ENCODE assay signal across 22 mouse cellular contexts in the genomic region with DNA sequence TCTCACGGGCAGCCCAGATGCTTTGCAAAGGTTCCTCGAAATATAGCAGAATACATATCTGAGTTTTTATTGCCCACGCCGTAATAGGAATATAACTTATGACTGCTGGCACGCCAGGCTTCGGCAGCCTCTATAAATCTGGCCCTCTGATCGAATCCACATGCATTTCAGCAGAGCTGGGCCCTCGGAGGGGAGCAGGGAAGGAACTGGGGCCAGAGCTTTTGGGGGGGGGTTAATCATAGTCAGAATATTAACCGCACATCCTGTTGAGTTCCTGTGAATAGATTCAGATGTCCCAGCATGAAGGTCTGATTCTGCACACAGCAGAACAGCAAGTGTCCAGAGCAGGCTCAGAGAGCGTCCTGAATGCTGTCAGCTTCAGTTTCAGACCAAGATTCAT. TPM values are rescaled to one million over a fixed set of nuclear protein-coding genes. Genes with fewer than 3 reads are reported as not detected.
DNase-seq lines count a peak whose midpoint lies in the region; ATAC-seq and TF ChIP-seq lines count a peak whose summit lies in the region.
"Had no signal": no experiment of that assay in that cellular context is flagged by ENCODE, and none has a peak within 500 bp of the region (broad histone marks: within the 10 kb centered on the region; RNA-seq: fewer than 3 reads in every experiment).

No protein-coding gene starts in this region.

- no peaks in the 10 kb centered on the region for H3K9me3 ChIP-seq in hindbrain, embryonic 12.5 days (replicated peaks)
- H3K9me3 ChIP-seq in hindbrain, postnatal 0 days (ENCODE audit: low read length): no peaks in the 10 kb centered on the region
- H3K9me3 ChIP-seq in embryonic facial prominence, embryonic 12.5 days: no peaks in the 10 kb centered on the region
- no peaks in the 10 kb centered on the region for H3K9me3 ChIP-seq in limb, embryonic 10.5 days (replicated peaks)
- H3K9me3 ChIP-seq in midbrain, embryonic 14.5 days (ENCODE audit: control insufficient read depth, low read length): no peaks in the 10 kb centered on the region
- H3K9me3 ChIP-seq: liver, embryonic 13.5 days; lung, embryonic 15.5 days had no signal

- H3K4me2 ChIP-seq in hindbrain, embryonic 12.5 days (replicated peaks): no peak overlapping the region
- no peak overlapping the region for H3K4me2 ChIP-seq in hindbrain, postnatal 0 days (ENCODE audit: low read depth, low read length)
- H3K4me2 ChIP-seq in embryonic facial prominence, embryonic 12.5 days (replicated peaks): no peak overlapping the region
- H3K4me2 ChIP-seq in midbrain, embryonic 14.5 days (ENCODE audit: low read length): no peak overlapping the region
- H3K4me2 ChIP-seq: heart, embryonic 12.5 days; liver, embryonic 13.5 days had no signal

- WGBS in hindbrain, embryonic 12.5 days: 72% methylated on average over 10 of the region's 10 CpGs
- WGBS in hindbrain, postnatal 0 days: 67% methylated on average over 10 of the region's 10 CpGs
- 53% methylated on average over 10 of the region's 10 CpGs for WGBS in embryonic facial prominence, embryonic 12.5 days
- 59% methylated on average over 10 of the region's 10 CpGs for WGBS in limb, embryonic 10.5 days
- WGBS in midbrain, embryonic 14.5 days: 79% methylated on average over 10 of the region's 10 CpGs

- TF ChIP-seq CTCF in hindbrain, postnatal 0 days (IDR thresholded peaks at IDR 0.05; ENCODE audit: low read depth): no peak

- 0 out of 2 replicates have a peak overlapping the region, but pooled peaks have one; percentile 8 for H3K27ac ChIP-seq in hindbrain, embryonic 12.5 days
- no peak overlapping the region for H3K27ac ChIP-seq in hindbrain, postnatal 0 days
- peak overlapping the region; percentile 31; the same call in 1 of the 2 replicates for H3K27ac ChIP-seq in embryonic facial prominence, embryonic 12.5 days
- peak overlapping the region; percentile 79; the same call in 1 of the 2 replicates for H3K27ac ChIP-seq in limb, embryonic 10.5 days
- peak overlapping the region; percentile 22; the same call in 1 of the 2 replicates for H3K27ac ChIP-seq in midbrain, embryonic 14.5 days (replicated peaks; ENCODE audit: low read depth, low read length)
- H3K27ac ChIP-seq: layer of hippocampus, adult 2 months; liver, embryonic 13.5 days; lung, embryonic 15.5 days had no signal

- ATAC-seq in hindbrain, embryonic 12.5 days (ENCODE audit: low FRiP score): no peak
- ATAC-seq in hindbrain, postnatal 0 days: no peak
- ATAC-seq in embryonic facial prominence, embryonic 12.5 days (ENCODE audit: insufficient number of reproducible peaks, insufficient read depth, low FRiP score, low TSS enrichment): no peak
- ATAC-seq in midbrain, embryonic 14.5 days (ENCODE audit: low FRiP score, low TSS enrichment): no peak

- H3K4me1 ChIP-seq in hindbrain, embryonic 12.5 days: peaks cover 15% of the 10 kb centered on the region
- H3K4me1 ChIP-seq in hindbrain, postnatal 0 days (ENCODE audit: insufficient read depth, low read length): no peaks in the 10 kb centered on the region; the same call in 1 of the 2 replicates
- H3K4me1 ChIP-seq in embryonic facial prominence, embryonic 12.5 days: peaks cover 19% of the 10 kb centered on the region
- peaks cover 32% of the 10 kb centered on the region for H3K4me1 ChIP-seq in limb, embryonic 10.5 days
- H3K4me1 ChIP-seq in midbrain, embryonic 14.5 days (ENCODE audit: control insufficient read depth, insufficient read depth, low read length): peaks cover 11% of the 10 kb centered on the region
- H3K4me1 ChIP-seq: heart, embryonic 12.5 days; liver, embryonic 13.5 days; lung, embryonic 15.5 days had no signal

- H3K9ac ChIP-seq in hindbrain, embryonic 12.5 days: no peak overlapping the region
- no peak overlapping the region for H3K9ac ChIP-seq in hindbrain, postnatal 0 days (replicated peaks; ENCODE audit: low read length)
- H3K9ac ChIP-seq in embryonic facial prominence, embryonic 12.5 days: no peak overlapping the region
- H3K9ac ChIP-seq in midbrain, embryonic 14.5 days (replicated peaks; ENCODE audit: low read length): no peak overlapping the region
- H3K9ac ChIP-seq: heart, embryonic 12.5 days; liver, embryonic 13.5 days; lung, embryonic 15.5 days had no signal

- H3K27me3 ChIP-seq in hindbrain, embryonic 12.5 days: no peaks in the 10 kb centered on the region
- no peaks in the 10 kb centered on the region for H3K27me3 ChIP-seq in hindbrain, postnatal 0 days (ENCODE audit: insufficient read depth, low read length)
- no peaks in the 10 kb centered on the region; the same call in 1 of the 2 replicates for H3K27me3 ChIP-seq in embryonic facial prominence, embryonic 12.5 days
- H3K27me3 ChIP-seq in limb, embryonic 10.5 days (ENCODE audit: low read depth, poor library complexity, severe bottlenecking): no peaks in the 10 kb centered on the region
- H3K27me3 ChIP-seq in midbrain, embryonic 14.5 days (ENCODE audit: control insufficient read depth, insufficient read depth, low read length): no peaks in the 10 kb centered on the region

- DNase-seq in hindbrain, postnatal 0 days (ENCODE audit: low spot score): no peak
- peak; percentile 44 for DNase-seq in limb, embryonic 10.5 days (ENCODE audit: low spot score)
- no peak for DNase-seq in midbrain, embryonic 14.5 days
- no peak for DNase-seq in urinary bladder, adult 2 months (ENCODE audit: low spot score)
- DNase-seq in right cerebral cortex, postnatal 36 days (ENCODE audit: low spot score in 2 of 2): no peak
- DNase-seq in urinary bladder, adult 18-20 months (ENCODE audit: low spot score in 2 of 2): no peak
- DNase-seq: heart, adult 11 months; liver, embryonic 13.5 days had no signal

- H3K4me3 ChIP-seq in hindbrain, embryonic 12.5 days: no peak overlapping the region
- H3K4me3 ChIP-seq in hindbrain, postnatal 0 days (ENCODE audit: low read length): no peak overlapping the region
- no peak overlapping the region for H3K4me3 ChIP-seq in embryonic facial prominence, embryonic 12.5 days
- no peak overlapping the region for H3K4me3 ChIP-seq in limb, embryonic 10.5 days
- H3K4me3 ChIP-seq in midbrain, embryonic 14.5 days (replicated peaks; ENCODE audit: low read depth, low read length): no peak overlapping the region
- H3K4me3 ChIP-seq: heart, embryonic 12.5 days; layer of hippocampus, adult 2 months; liver, embryonic 13.5 days; lung, embryonic 15.5 days had no signal

- H3K36me3 ChIP-seq in hindbrain, embryonic 12.5 days: no peaks in the 10 kb centered on the region
- no peaks in the 10 kb centered on the region for H3K36me3 ChIP-seq in hindbrain, postnatal 0 days (ENCODE audit: insufficient read depth, low read length)
- H3K36me3 ChIP-seq in embryonic facial prominence, embryonic 12.5 days: no peaks in the 10 kb centered on the region
- no peaks in the 10 kb centered on the region for H3K36me3 ChIP-seq in limb, embryonic 10.5 days
- H3K36me3 ChIP-seq in midbrain, embryonic 14.5 days (ENCODE audit: control insufficient read depth, insufficient read depth, low read length): no peaks in the 10 kb centered on the region
- H3K36me3 ChIP-seq: heart, embryonic 12.5 days; liver, embryonic 13.5 days; lung, embryonic 15.5 days had no signal

RNA-seq across cellular contexts. Expression of gene Aym1, which starts 17.2 kb away (rescaled TPM):
- polyA plus RNA-seq in hindbrain, embryonic 12.5 days (2016; fragmentation: Nextera tagmentation; extraction: Ambion mirVana): not detected in 2 replicates
- total RNA-seq in hindbrain, postnatal 0 days (2014; rRNA removed): not detected in 2 replicates
- not detected in 2 replicates for polyA plus RNA-seq in hindbrain, postnatal 0 days (2015; fragmentation: Nextera tagmentation; extraction: Ambion mirVana)
- not detected in 2 replicates for polyA plus RNA-seq in embryonic facial prominence, embryonic 12.5 days (2016; fragmentation: Nextera tagmentation; extraction: Ambion mirVana)
- polyA plus RNA-seq in limb, embryonic 10.5 days (2016; fragmentation: Nextera tagmentation; extraction: Ambion mirVana): not detected in 2 replicates
- not detected in 2 replicates for polyA plus RNA-seq in midbrain, embryonic 14.5 days (2014; fragmentation: Nextera tagmentation; extraction: Ambion mirVana)
- polyA plus RNA-seq in urinary bladder, adult 2 months (2012; rRNA removed): not detected in 2 replicates
- total RNA-seq: adrenal gland, postnatal 14 days; CH12.LX; common myeloid progenitor, adult 5-6 weeks; gastrocnemius, postnatal 10 days; heart, postnatal 25 days; layer of hippocampus, adult 2 months; left cerebral cortex, postnatal 25 days; MEL had no signal
- polyA plus RNA-seq: forebrain, embryonic 11.5 days; frontal cortex, adult 2 months; heart, embryonic 12.5 days; liver, embryonic 13.5 days; lung, embryonic 15.5 days had no signal
